Mouse (Mus musculus): Measurements from ENCODE around the gene Chd9.
A peak's percentile ranks its signal among the peaks of the same experiment; 100 is the strongest.

Gene Chd9

GRCm38 (mm10) chr8:91070275-91070859, 242.2 kb downstream of the Chd9 start:
- DNase-seq (ENCODE audit: extremely low spot score, low read depth, low spot score): peak; percentile 18

GRCm38 (mm10) chr8:91077077-91077867, 249.1 kb downstream of the Chd9 start:
- no peak for DNase-seq (ENCODE audit: extremely low spot score, low read depth, low spot score)

- no peak for DNase-seq (ENCODE audit: extremely low spot score, low read depth, low spot score)
These were observed 251.5 kb downstream of the Chd9 start for GRCm38 (mm10) chr8:91079678-91080077.

- DNase-seq (ENCODE audit: extremely low spot score, low read depth, low spot score): no peak
These were observed 253.8 kb downstream of the Chd9 start for GRCm38 (mm10) chr8:91081911-91082310.

DNA sequence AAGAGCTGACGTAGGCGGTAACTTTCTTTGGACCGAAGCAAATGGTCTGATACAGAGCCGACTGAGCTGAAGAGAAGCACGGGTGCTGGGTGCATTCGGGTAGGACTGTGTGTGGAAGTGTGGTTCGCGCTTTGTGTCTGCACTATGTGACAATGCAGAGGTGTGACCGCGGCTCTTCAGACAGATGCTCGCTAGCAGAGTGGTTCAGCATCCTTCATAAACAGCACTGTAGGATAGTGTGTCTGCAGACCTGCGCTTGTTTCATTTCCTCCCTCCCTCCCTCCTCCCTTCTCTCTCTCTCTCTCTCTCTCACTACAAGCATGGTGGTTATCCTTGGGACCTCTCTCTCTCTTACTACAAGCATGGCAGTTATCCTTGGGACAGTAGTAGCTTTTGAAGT, 254.3 kb downstream of the Chd9 start:
- DNase-seq (ENCODE audit: extremely low spot score, low read depth, low spot score): no peak

DNA sequence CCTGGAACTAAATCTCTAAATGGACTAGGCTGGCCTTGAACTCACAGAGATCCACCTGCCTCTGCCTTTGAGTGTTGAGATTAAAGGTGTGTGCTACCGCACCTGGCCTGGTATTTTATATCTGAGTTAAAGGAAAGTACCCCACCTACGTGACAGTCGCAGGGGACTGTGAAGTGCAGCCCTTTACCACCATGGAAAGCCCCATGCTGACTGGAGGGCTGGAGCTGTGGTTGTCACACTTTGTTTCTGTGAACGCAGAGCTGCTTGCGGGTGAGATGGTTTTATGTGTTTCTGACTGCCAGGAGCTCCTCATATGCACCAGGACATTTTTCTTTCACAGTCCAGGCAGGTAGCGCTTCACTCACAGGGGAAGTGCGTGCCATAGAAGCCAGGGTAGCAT, 260.3 kb downstream of the Chd9 start:
- DNase-seq (ENCODE audit: extremely low spot score, low read depth, low spot score): no peak

DNA sequence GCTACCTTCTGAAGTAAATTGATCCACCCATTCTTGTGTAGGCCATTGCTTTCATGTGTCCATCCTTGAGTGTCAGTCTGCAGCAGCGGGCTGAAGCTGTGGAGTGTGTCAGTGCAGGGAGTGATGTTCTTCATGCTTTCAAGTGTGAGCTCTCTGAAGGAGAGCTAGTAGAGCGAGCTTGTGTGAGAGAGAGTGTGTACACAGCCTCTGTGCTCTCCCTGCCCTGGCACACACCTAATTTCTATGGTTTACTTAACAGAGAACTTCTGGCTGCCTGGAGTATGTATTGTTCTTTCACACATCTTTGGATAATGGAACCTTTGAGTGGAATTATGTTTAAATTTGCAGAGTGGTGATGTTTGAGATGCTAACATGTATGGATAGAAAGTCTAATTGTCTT, 261.4 kb downstream of the Chd9 start:
- no peak for DNase-seq (ENCODE audit: extremely low spot score, low read depth, low spot score)

- DNase-seq (ENCODE audit: extremely low spot score, low read depth, low spot score): no peak
These were observed 266.0 kb downstream of the Chd9 start for GRCm38 (mm10) chr8:91094135-91094534.

DNA sequence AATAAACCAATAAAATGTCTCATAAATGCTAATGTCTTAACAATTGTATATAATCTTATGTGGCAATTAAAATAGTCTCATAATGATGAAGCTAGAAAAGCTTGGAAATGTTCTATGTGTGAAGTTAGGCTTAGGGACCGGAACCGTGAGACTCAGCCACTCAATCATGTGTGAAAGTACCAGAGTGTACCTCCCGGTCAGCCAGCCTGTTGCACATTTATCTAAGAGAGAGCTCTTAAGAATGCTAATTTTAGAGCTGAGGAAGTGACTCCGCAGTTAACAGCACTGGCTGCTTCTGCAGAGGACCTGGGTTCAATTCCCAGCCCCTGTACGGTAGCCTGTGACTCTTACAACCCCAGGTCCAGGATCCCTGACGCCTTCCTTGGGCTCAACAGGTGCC, 270.0 kb downstream of the Chd9 start:
- DNase-seq (ENCODE audit: extremely low spot score, low read depth, low spot score): no peak

Measured in hindlimb bud, embryonic 11.5 days (tissue).